Mouse (Mus musculus) CD4-positive helper T cell, adult 2 months (primary cell): Measurements from ENCODE around the gene Ano1.

ENCODE experiments used
- DNase-seq: peaks from one replicate; pipeline ENCODE4 v3.0.0-alpha.2; 2012; ENCODE audit warnings: low read depth, missing footprints, low spot score

The Ano1 gene

GRCm38 (mm10) chr7:144751833-144752232, at the start of gene Ano1:
Gene Ano1, minus strand, starts transcription at chr7:144751974.
- DNase-seq = no peak

GRCm38 (mm10) chr7:144798471-144798870, 46.7 kb upstream of the Ano1 start:
- DNase-seq = no peak

GRCm38 (mm10) chr7:144796986-144797735, 45.4 kb upstream of the Ano1 start:
- no peak for DNase-seq

- no peak for DNase-seq
Measured at GRCm38 (mm10) chr7:144795976-144796474, 44.3 kb upstream of the Ano1 start.

DNA sequence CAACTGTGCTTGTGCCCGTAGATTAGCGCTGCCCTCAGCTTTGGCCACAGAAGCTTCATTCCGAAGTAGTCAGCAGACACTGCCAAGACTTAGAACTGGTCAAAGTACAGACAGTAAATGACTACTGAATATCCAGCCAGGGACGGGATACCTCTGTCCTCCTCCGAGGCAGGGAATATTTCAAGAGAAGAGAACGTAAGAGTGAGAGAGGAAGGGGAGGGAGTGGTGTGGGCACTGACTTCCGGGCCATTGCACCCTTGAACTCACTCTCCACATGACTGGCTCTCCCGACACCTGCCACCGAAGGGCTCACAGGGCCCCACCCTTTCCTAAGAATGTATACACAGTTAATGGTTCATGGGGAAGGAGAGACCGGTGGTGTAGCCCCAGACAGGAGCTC, 41.5 kb upstream of the Ano1 start:
- no peak for DNase-seq

DNA sequence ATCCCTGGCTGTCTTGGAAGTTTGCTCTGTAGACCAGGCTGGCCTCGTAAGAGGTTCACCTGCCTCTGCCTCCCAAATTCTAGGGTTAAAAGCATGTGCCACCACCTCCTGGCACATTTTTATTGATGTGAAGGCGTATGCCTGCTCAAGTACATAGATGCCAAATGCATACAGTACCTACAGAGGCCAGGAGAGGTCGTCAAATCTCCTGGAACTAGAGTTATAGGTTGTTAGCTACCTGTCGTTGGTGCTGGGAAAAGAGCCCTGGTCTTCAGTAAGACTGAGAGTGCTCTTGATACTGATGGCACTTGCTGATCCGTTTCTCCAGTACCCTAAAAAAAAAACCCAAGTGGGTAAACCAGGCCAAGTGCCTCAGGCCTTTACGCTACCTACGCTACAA, 39.7 kb upstream of the Ano1 start:
- DNase-seq = no peak

DNA sequence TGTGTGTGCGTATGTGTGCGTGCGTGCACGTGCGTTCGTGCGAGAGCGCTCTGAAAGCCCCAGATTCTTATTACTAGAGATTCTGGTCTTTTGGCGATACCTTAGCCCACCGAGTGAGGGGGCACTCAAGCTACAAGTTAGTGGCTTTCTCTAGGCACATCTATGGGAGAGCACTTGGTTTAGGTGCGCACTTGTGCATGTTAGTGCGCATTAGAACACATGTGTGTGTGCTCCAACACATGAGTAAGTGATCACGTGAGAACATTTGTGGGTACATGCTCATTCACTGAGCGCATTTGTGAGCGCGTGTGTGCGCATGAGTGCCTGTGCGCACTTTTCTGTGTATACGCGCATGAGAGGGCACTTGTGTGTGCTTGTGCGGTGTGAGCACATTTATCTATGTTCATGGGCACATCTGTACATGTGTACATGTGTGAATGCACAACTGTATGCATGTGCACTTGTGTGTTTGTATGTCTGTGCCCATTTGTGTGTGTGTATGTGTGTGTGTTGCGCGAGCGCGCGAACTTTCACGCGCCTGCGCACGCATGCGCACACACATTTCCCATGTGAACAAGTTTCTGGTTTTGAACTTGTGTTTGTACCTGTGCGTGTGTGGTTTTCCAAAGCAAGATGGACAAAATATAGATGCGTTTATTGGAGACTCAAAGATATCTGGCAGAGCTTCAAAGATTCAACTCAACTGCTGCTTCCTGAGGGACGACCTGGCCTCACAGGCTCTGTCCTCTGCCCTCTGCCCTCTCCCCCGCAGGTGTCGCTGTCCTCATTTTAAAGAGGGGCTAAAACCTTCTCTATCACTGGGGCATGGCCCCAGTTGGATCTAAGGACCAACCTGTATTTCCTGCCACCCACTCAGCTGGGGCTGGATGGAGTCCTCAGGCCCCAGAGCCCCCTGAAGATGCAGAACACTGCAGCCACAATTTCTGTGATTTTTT, 38.1 kb upstream of the Ano1 start:
- no peak for DNase-seq

GRCm38 (mm10) chr7:144788631-144789030, 36.9 kb upstream of the Ano1 start:
- DNase-seq = no peak

- DNase-seq = no peak
Measured at GRCm38 (mm10) chr7:144787501-144787900, 35.7 kb upstream of the Ano1 start.

- no peak for DNase-seq
Measured at GRCm38 (mm10) chr7:144786571-144786970, 34.8 kb upstream of the Ano1 start.

DNA sequence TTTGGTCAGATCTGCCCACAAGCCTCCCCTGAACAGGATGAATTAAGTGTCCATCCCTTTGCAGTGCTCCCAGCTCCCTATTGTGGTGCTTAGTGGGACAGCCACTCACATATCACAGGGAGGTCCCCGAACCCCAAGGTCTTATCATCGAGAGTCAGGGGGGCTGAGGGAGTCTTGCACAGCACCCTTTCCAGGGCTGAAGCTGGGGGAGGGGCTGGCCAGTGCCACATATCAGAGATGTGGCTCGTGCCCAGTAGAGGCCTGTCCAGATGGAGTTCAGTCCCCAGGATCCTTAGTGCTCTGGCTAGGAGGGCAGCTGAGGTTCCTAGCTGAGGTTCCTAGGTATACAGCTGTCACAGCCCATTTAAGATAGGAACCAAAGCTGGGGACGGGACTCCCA, 32.4 kb upstream of the Ano1 start:
- no peak for DNase-seq

DNA sequence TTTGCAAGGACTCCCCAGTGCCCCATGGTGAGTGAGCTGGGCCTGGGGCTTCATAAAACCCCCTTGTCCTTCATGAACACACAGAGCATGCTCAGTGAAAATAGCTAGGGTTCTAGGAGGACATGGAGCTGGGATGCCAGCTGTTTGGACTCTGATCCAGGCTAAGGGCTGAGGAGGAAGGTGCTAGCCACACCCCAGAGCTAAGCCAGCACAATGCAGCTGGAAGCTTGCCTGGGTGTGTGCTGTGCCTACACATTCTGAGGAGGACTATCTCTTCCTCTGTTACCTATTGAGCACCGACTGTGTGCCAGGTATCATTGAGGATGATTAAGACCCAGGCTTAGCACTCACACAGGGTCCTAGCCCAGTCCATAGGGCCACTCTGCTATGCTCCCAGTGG, 30.6 kb upstream of the Ano1 start:
- DNase-seq = no peak

DNA sequence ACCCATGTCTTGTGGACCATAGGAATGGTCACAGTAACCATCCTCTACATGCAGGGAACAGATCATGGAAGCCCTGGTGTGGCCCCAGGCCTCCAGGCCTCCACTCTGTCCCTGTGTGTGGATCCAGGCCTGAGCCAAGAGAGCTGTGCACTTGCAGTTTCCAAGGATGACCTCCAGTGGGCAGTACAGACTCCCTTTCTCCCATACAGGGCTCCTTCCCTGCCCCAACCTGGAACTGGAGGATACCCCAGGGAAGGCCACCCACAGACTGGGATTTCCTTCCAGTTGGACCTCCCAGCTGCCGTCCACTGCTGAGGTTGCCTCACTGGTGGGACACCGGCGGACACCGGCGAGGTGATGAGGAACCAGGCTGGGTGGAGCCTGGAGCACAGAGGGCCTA, 29.6 kb upstream of the Ano1 start:
- no peak for DNase-seq

GRCm38 (mm10) chr7:144780190-144780589, 28.4 kb upstream of the Ano1 start:
- no peak for DNase-seq

- no peak for DNase-seq
Measured at GRCm38 (mm10) chr7:144779691-144780090, 27.9 kb upstream of the Ano1 start.

DNA sequence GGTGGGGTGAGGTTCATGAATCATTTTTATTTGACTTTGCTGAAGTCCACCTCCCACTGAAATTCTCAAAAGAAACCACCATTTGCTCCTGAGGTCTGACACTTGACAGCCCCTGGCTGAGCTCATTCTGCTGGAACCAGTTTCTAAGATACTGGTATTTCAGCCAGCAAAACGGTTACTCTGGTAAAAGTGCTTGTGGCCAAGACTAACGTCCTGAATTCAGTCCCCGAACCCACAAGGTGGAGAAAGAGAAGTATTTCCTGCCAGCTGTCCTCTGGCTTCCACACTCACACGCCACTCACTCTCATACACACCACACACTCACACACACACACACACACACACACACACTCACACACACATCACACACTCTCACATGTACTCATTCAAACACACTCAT, 26.0 kb upstream of the Ano1 start:
- no peak for DNase-seq

DNA sequence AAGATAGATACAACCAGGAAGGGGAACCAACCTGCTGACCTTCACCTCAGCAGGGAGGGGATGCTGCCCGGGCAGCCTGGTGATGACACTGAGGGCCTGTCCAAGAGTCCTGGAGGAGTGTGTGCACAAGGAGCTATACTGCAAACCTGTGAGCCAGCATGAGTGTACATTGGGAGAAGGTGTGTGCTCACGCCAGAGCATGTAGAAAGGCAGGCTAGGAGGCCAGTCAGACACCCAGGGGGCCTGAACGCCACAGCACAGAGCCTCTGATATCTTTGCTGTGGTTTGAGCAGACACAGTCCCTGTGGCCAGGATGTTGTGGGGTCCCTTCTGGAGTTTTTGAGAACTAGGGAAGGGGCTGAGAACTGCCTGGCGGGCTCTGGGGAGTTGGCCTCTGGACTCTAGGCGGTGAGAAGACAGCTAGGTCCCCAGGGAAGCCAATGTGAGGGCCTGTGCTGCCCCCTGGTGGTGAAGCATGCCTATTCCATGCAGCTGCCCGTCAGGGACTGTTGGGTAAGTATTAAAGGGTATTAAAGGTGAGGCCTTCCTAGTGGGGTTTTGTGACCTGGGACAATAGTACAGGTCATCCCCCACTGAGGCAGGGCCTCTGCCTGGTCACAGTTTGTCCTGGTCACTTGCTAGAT, 24.2 kb upstream of the Ano1 start:
- peak; percentile 38 for DNase-seq

GRCm38 (mm10) chr7:144775214-144775613, 23.4 kb upstream of the Ano1 start:
- DNase-seq = no peak

DNA sequence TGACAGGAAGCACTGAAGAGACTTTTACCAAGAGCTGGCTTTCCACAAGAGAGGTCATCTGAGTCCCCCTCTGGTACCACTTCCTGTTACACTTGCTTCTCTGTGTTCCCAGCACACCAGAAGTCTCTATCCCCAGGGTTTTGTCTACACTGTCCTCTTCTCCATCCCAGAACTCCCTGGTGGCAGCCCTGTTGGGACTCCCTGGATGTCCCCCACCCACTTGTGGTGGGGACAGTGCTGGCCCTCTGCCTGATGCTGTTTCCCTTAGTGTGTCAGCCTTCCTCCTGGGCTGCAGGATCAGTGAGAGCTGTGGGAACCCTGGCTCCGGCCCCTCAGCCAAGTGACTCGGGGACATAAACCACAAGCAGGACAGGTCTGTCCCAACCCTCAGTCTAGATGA, 22.5 kb upstream of the Ano1 start:
- no peak for DNase-seq

GRCm38 (mm10) chr7:144770116-144770515, 18.3 kb upstream of the Ano1 start:
- no peak for DNase-seq

- no peak for DNase-seq
Measured at GRCm38 (mm10) chr7:144769434-144770080, 17.8 kb upstream of the Ano1 start.

DNA sequence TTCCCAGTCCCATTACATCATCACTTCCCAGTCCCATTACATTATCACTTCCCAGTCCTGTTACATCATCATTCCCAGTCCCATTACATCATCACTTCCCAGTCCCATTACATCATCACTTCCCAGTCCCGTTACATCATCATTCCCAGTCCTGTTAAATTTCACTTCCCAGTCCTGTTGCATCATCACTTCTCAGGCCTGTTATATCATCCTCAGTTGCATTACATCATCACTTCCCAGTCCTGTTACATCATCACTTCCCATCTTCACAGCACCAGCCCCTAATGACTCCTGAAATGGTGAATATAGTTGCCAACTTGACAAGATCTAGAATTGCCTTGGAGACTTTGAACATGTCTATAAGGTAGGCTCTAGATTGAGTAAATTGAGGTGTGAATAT, 17.1 kb upstream of the Ano1 start:
- no peak for DNase-seq
